Mouse (Mus musculus): ENCODE data around the gene Lrrc8b. TPM values are rescaled to one million over a fixed set of nuclear protein-coding genes. Genes with fewer than 3 reads are reported as not detected.

The Lrrc8b gene
- total RNA-seq (2021): 1 to 10 TPM; 4.1 to 4.9 TPM
- long read RNA-seq, experiment 1, partial matches to known transcripts: 0 of 1 reads
- long read RNA-seq, experiment 1, other reads (novel, unspliced or antisense): 1 of 1 reads
- long read RNA-seq, experiment 2: 0 reads

DNA sequence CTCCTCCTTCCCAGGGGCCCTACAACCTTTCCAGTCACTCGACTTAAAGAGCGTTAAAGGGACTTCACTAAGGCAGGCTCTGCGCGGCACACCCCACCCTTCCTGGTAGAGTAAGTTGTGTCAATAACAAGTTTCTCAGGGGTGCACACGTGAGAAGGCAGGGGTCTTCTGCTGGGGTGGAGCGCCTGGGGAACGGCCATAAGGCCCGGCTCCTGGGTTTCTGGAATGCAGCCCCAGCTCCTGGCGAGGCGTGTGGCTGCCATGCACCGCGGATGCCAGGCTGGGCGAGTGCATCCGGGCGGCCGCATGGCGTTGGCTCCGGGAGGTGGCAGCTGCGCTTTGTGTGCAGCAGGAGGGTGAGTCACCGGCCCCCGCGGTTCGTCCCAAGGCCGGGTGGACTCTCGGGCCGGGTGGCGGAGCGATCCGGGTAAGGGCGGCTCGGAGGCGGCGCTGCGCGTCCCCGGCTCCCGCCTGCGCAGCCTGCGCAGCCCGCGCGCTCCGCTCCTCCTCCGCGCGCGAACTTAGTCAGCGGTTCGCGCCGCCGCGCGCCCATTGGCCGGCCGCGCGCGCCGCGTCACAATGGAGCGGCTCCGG lies at the start of gene Lrrc8b:
Gene Lrrc8b, plus strand, starts transcription at position 578 of the 594 bp plus-strand sequence.
- DNase-seq: peak; percentile 84 to 91

DNA sequence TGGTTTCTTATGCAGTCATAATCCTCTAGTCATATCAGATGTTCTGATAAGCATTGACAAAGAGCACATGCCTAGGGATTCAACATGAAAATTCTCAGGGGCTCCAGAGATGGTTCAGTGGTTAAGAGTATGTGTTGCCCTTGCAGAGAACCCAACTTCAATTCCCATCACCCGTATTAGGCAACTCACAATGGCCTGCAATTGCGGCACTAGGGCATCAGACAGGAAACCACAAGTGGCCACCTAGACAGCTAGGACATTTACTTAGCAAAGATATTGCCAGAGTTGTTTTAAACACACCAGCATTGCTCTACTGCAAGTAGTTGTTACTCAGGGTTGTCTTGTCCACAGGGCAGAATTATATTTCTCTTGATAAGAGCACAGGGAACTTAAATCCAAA lies 34.1 kb upstream of the Lrrc8b start:
- no peak for DNase-seq

DNA sequence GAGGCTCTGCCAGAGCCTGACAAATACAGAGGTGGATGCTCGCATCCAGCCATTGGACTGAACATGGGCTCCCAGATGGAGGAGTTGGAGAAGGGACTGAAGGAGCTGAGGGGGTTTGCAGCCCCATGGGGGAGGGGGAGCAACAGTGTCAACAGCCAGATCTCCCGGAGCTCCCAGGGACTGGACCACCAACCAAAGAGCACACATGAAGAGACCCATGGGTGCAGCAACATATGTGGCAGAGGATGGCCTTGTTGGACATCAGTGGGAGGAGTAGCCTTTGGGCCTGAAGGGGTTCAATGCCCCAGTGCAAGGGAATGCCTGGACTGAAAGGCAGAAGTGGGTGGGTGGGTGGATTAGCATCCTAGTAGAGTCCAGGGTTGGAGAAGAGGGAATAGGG lies 25.2 kb upstream of the Lrrc8b start:
- no peak for DNase-seq

DNA sequence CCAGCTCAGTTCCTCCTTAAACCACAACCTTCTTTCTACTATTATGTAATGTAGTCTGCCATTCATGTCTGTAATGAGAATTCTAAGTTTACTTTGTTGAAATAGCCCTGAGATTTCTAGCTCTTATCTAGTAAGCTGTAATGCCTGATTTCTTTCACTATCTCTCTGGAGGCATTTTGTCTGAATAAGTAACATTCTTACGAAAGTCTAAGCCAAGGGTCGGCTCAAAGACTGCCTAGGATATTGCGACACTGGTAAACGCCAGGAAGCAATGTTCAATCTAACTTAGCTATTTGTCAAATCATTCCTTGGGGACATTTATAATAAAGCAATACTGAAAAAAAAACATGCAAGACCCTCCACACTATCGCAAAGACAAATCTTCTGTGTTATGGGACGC lies 21.8 kb upstream of the Lrrc8b start:
- DNase-seq: peak in 1 of 2 experiments; percentile 2

DNA sequence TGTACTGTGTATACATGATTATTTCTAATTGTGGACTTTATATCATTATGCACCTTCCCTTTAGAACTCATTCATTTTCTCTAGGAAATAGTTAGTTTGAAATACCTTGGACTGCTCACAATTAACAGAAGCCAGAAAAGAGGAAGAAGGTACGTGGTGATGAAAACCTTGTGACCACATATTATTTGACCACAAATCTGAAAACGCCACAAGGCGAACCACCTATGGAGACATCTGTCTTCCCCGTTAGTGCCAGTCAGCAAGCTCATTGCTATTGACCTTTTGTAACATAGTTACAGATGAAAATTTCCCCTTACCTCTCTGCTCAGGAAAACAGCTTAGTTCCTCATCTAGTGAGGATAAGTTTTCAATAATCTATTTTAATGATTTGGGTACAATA lies 20.4 kb upstream of the Lrrc8b start:
- DNase-seq: no peak

DNA sequence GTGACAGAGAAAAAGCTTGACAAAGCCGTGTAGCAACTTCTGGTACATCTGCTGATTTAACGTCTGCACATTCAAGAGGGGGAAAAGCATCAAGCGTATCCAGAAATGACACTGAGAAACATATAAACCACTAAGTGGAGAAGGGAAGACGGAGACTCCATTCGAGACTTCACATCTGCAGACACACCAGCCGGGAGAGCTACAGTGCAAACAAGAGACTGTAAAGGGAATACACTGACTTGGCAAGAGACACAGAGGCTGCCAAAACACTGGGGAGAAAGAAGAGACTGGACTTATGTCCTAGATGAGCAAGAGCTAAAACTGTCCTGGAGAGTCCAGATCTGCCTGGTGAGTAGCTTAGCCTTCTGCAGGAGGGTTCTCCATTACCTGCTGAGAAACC lies 16.6 kb upstream of the Lrrc8b start:
- DNase-seq: no peak

DNA sequence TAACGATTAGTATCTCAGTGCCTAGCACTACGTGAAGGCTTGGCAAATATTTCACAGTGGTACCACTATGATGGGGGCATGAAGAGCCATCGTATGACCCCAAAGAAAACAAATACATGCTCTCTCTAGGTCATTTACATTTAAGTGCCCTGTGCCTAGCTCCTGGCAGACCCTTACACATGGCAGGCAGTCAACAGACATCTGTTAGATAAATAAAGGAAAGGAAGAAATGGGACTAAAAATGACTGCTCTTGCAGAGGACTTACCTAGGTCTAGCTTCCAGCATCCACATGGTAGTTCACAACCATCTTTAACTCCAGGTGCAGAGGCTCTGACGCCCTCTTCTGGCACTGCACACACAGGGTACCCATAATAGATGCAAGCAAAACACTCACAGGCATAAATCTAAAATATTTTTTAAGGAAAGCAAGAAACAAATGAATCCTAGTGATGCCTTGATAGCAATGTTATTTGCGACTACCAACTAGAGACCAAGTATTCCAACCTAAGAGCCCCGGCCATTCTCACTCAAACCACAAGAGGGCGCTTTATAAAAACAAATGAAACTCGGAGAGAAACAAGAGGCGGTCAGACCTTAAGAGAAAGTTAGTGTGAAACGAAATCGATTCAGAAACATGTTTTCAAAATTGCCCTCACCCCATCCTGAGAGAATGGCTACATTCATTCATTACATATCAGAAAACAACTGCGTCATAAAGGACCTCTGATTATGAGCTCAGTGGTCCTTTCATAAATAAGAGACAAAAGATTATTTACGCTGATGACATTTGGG lies 15.7 kb upstream of the Lrrc8b start:
- DNase-seq: peak; percentile 65 to 92

DNA sequence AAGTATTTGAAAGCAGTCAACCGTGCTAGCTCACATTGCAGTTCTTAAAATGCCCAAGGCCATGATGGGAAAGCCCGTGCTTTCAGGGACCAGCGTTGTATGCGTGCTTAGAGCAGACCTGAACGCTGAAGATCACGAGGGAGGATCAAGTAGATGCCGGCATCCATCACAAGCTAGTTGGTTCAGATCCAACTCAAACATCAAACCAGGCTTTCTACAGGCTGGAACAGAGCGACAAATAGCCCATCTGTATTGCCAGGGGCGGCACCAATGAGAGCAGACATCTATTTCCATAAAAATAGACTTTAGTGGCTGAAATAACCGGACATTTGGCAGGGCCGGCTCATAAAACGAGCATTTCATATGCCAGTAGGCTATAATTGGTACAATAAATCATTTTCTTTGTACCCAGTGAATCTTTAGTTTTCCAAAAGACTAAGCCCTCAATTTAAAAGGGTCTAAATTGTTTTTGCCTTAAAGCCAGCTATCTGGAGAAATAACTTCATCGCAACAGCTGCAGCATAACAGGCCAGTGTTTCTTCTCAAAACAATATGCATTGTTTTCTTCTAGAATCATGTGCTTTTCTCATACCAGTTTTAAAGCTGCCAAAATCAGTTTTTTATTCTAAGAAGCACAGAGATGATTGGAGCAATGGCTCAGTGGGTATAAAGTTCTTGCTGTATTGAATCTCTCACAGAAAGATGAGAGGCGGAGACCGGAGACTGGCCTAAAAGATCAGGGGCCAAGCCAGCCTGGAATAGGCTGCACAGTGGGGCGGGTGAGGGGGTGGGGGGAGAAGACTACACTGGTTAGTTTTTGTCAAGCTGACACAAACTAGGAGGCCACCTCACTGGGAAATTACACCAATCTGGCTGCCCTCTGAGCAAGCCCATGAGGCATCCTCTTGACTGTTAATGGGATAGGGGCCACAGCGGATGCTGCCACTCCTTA lies 14.9 kb upstream of the Lrrc8b start:
- no peak for DNase-seq

DNA sequence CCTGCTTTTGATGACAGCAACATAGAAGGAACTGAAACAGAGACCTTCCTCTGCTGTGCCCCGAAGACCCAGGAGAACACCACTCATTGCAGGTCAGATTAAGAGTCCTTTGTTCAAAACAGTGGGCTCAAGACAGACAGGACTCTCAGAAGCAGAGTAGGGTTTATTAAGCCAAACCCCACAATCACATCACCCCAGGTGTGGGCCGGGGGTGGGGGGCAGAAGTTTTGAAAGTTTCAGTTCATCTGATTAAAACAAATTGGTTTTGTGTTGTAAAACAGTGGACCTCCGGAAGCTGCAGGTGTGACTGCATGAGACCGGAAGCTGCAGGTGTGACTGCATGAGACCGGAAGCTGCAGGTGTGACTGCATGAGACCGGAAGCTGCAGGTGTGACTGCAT lies 14.0 kb upstream of the Lrrc8b start:
- DNase-seq: no peak

DNA sequence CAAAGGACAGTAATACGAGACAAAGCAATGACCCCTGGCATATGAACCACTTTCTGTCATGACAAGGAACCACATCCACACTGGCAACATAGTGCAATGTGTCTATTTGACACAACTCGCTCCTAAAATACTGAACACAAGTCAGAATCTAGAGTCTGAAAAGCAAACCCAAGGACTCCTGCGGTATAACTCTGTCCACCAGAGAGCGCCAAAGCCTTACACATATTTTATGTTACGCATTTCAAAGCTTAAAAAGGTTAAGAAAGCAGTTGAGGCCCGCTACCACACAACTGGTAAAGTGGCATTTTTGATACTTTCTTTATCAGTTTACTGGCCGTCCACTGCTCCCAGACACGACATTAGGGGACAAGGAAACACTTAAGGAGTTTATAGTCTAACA lies 10.6 kb upstream of the Lrrc8b start:
- peak; percentile 60 to 93 for DNase-seq

DNA sequence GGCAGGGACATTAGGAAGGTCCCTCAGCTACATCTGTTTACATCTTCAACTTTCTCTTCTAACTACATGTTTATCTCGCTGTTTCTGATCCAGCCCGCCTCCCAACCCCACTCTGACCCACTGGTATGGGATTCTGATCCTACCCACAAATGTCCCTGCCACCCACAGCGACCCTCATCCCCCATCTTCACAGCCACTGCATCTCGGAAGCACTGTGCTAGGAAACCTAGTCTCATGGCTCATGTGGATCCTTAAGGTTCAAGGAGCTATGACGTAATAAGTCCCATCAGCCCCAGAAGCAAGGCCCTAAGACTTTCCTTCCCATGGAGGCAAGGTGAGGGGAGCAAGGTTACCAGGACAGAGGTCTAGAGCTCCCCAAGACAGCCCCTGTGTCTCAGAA lies 7.9 kb upstream of the Lrrc8b start:
- no peak for DNase-seq

DNA sequence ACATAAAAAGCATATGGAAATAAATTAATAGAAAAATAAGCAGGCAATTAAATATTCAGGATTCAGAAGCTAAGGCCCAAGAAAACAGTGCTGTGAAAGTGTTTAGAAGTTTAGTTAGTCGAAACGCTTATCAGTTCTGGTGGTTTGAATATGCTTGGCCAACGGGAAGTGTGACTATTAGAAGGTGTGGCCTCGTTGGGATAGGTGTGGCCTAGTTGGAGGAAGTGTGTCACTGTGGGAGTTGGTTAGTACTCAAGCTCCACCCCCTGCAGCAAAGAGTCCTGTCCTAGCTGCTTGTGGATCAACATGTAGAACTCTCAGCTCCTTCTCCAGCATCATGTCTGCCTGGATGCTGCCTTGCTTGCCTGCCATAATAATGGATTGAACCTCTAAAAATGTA lies 6.5 kb upstream of the Lrrc8b start:
- peak in 1 of 2 experiments; percentile 40 for DNase-seq

DNA sequence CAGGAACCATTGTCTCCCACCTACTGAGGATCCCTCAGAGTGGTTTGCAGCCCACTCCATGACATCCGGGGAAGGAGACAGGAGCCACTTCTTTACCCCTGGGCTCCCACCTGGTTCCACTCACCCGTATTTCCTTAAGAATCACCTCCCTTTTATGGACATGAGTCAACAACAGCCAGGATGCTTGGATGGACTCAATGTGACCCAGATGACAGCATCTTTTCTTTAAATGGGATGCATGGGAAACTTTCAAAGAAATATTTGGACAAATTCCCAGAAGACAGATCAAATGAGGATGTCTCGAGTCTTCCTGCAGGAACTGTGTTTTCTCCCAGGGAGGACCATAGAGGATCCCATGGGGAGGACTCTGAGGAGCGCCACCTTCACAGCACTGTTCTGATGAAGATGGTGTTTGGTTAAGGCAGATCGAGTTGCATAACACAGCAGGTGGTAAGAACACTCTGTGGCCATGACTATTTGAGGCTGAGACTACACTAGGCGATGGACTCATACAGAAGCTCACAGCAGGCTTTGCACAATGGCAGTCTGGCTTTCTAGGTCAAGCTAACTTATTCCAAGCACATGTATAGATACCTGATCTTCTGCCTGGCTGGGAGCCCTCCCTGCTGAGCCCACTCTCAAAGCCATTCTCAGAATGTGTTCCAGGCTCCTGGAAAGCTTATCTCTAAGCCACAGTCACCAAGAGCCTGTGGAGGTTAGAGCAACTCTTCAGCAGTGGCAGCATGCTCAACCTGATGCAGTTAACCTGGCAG lies 4.9 kb upstream of the Lrrc8b start:
- DNase-seq: no peak

DNA sequence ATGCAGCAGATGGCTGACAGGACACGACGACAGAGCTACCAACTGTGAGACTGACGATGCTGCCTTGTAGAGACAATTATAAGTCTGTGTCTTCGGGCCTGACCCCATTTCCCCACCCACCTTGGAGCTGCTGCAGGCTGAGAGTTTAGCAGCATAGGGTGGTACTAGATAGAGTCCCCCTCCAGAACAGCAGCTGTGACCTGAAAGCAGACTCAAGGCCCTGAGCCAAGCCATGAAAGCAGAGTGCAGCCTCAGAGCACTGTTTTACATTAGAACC lies 4.3 kb upstream of the Lrrc8b start:
- DNase-seq: no peak

DNA sequence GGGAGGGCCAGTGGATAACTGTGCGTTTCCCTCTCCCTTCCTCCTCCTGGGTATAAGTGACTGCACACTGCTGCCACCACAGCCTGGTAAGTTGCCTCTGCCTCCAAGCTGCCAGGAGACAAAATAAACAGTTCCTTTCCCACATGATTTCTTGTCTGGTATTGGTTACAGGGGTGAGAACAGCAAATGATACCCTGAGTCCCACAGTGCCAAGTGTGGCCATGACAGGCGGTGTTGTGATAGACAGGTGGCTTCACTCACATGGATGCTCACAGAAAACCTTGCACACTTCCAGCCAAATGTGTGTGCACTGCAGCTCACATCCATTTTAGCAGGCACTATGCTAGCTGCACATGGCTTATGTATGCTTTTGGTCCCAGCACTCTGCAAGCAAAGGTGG lies 3.8 kb upstream of the Lrrc8b start:
- no peak for DNase-seq

DNA sequence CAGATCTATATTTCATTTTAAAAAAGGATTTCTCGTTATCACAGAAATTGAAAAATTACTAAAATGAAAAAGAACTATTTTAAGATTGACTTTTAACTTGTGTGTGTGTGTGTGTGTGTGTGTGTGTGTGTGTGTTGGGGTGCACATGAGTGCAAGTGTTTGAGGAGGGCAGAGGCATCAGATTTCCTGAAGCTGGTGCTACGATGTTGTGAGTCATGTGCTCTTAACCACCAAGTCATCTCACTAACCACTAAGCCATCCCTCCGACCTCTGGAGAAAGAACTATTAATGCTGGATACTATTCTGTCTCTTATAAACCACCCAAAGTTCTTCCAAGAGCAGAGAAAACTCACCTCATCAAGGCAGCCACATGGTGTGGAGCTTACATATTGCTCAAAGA lies 2.9 kb upstream of the Lrrc8b start:
- no peak for DNase-seq

DNA sequence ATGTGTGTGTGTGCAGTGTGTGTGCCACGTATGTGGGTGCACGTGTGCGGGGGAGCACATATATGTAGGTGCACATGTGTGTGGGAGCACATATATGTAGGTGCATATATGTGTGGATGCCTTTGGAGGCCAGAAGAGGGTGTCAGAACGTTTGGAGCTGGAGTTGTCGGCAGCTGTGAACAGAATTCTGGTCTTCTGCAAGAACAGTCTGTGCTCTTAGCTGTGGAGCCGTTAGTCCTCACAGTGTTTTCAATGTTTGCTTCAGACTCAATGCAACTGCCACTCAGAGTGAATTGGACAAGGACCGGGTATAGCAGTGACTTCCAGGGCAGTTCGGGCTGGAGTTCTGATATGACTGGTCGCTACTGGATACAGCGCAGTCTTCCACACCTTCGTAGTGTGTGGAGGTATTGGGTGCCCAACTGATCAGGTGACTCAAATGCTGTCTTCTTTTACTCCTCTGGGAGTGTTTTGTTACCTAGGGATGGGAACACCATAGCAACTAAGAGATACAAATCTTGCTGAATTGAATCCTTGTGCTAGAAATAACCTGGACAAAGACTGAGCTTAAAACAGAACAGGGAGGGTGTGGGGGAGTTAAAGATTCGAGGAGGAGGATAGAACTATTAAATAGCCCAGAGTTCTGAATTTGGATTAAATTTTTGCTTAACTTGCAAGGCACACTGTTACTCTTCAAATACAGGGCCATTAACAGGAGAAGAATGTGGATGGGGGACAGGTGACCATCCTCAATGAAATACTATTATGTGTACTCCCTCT lies 1.0 kb upstream of the Lrrc8b start:
- no peak for DNase-seq

DNA sequence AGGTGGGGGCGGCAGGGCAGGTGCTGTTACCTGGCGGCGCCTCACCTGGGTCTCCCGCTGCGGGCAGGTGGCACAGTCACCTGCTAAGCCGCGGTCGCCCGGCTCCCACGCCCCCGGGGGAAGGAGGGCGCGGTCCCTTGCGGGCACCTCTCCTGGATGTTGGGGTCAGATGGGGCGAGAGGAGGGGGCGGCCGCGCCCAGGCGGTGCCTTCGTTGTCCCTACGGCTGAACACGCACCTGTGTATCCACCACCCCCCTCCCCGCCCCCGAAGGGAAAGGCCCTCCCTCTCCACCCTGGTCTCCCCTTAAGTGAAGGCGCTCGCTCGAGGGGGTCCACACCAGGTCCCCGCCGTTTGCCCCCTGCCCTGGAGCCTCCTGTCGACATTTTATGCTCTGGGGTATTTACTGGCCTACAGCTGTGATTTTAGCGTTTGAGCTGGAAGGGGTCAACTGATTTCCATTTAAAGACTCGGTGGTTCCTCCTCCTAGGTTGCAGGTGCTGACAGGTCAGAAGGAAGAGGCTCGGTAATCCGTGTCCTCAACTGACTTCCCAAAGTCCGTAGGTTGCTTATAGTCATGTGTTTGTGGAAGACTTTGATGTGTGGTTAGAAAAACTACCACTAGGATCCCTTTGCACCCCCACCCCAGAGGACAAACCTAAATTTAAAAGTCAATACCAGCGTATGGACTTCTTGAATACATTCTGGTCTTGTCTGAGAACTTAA lies 538 bp downstream of the Lrrc8b start:
- peak in 1 of 2 experiments; percentile 34 for DNase-seq

DNA sequence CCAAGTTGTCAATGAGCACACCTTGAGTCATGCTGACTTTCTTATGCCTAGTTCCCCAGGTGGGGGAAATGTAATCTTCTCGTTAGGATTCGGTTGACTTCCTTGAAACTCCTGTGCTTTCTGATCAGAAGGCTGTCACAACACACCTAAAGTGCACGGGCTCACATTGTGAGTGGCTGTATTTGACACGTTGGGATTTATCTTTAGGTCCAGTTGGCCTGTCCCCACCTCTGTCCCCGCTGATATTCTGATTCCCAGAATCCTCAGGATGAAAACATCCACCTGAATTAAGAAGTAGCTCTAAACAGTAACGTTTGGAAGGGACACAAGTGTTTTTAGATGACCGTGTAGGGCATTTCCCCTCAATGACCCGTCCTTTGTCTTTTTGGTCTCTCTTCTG lies 1.6 kb downstream of the Lrrc8b start:
- DNase-seq: no peak

DNA sequence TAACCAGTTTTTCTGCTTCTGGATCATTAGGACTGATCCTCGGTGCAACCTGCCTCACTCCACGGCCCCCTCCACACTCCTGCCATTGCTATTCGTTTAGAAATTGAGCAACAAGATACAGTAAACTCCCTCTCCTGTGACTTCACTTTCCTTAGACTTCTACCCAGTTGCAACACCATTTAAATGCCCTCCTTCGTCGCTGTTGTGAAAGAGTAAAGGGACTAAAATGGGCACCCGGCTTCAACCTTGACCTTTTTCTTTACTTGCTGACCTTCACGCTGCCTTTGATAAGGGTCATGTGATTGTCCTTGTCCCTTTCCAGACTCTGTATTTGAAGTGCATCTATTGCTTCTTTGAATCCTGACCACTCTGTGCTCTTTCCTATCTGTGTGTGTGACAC lies 2.8 kb downstream of the Lrrc8b start:
- no peak for DNase-seq

DNA sequence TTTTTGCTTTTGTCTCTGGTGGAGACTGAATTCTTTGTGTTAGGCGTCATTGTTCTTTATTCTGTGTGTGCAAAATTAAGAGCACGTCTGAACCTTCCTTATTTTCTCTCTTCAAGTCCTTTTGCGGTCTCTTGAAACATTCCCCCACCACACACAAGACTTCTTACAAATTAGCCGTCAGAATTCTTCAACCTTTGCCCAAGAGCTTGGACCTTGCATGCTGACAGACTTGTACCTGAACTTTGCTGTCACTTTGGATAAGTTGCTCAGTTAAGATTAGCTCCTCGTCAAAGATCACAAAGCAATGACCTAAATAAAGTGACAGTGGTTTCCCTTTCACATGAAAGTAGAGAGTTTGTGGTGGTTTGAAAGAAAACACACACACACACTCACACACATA lies 3.3 kb downstream of the Lrrc8b start:
- no peak for DNase-seq

Data from heart, adult 18-20 months (tissue).